In the genomic region with DNA sequence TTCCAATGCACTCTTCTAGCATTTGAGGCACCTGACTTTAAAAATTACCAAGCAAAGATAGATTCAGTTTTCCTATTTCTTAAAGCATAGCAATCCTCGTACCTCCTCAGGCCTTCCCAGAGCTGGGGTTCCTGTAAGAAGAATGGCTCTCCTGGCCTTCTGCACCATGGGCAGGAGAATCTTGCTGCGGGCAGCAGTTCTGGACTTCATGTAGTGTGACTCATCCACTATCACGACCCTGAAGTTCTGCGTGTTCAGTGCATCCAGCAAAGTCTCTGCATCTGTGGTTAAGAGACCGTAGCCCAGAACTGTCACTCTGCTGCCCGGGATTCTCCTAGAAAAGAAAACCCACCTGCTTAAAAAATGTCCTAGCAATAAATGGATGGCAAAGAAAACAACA, we compare ENCODE assay signal across 25 mouse cellular contexts.
DNase-seq lines count a peak whose midpoint lies in the region; ATAC-seq lines count a peak whose summit lies in the region.
"Had no signal": no experiment of that assay in that cellular context is flagged by ENCODE, and none has a peak within 500 bp of the region (broad histone marks: within the 10 kb centered on the region; RNA-seq: fewer than 3 reads in every experiment).

No protein-coding gene starts in this region.

- no peaks in the 10 kb centered on the region for H3K9me3 ChIP-seq in kidney, embryonic 15.5 days (replicated peaks)
- H3K9me3 ChIP-seq: embryonic facial prominence, embryonic 12.5 days; heart, embryonic 10.5 days; hindbrain, embryonic 12.5 days; intestine, embryonic 15.5 days; limb, embryonic 13.5 days; lung, embryonic 15.5 days; midbrain, embryonic 10.5 days; midbrain, embryonic 15.5 days had no signal

- ATAC-seq in kidney, embryonic 15.5 days (replicated peaks; ENCODE audit: low FRiP score): no peak
- ATAC-seq: forebrain, embryonic 14.5 days; hindbrain, postnatal 0 days; intestine, embryonic 15.5 days; midbrain, embryonic 15.5 days had no signal

- no peaks in the 10 kb centered on the region for H3K27me3 ChIP-seq in kidney, embryonic 15.5 days
- H3K27me3 ChIP-seq: embryonic facial prominence, embryonic 12.5 days; hindbrain, embryonic 12.5 days; intestine, embryonic 15.5 days; limb, embryonic 13.5 days; lung, embryonic 15.5 days; midbrain, embryonic 15.5 days had no signal

- H3K4me1 ChIP-seq in kidney, embryonic 15.5 days: no peaks in the 10 kb centered on the region
- H3K4me1 ChIP-seq: embryonic facial prominence, embryonic 12.5 days; heart, embryonic 10.5 days; hindbrain, embryonic 12.5 days; intestine, embryonic 15.5 days; limb, embryonic 13.5 days; lung, embryonic 15.5 days; midbrain, embryonic 10.5 days; midbrain, embryonic 15.5 days had no signal

- H3K4me3 ChIP-seq in kidney, embryonic 15.5 days (replicated peaks): no peak overlapping the region
- H3K4me3 ChIP-seq: embryonic facial prominence, embryonic 12.5 days; heart, embryonic 10.5 days; hindbrain, embryonic 12.5 days; intestine, embryonic 15.5 days; limb, embryonic 13.5 days; lung, embryonic 15.5 days; midbrain, embryonic 10.5 days; midbrain, embryonic 15.5 days had no signal

- H3K4me2 ChIP-seq in kidney, embryonic 15.5 days: no peak overlapping the region
- H3K4me2 ChIP-seq: embryonic facial prominence, embryonic 12.5 days; hindbrain, embryonic 12.5 days; intestine, embryonic 15.5 days; limb, embryonic 13.5 days; liver, embryonic 11.5 days; lung, embryonic 15.5 days; midbrain, embryonic 15.5 days had no signal

- no peaks in the 10 kb centered on the region for H3K36me3 ChIP-seq in kidney, embryonic 15.5 days
- H3K36me3 ChIP-seq: embryonic facial prominence, embryonic 12.5 days; hindbrain, embryonic 12.5 days; intestine, embryonic 15.5 days; limb, embryonic 13.5 days; lung, embryonic 15.5 days; midbrain, embryonic 15.5 days had no signal

- no peak overlapping the region for H3K9ac ChIP-seq in kidney, embryonic 15.5 days
- H3K9ac ChIP-seq: embryonic facial prominence, embryonic 12.5 days; hindbrain, embryonic 12.5 days; intestine, embryonic 15.5 days; limb, embryonic 13.5 days; lung, embryonic 15.5 days; midbrain, embryonic 15.5 days had no signal

- H3K27ac ChIP-seq in kidney, embryonic 15.5 days: 0 out of 2 replicates have a peak overlapping the region, but pooled peaks have one; percentile 22
- H3K27ac ChIP-seq: embryonic facial prominence, embryonic 12.5 days; heart, embryonic 10.5 days; hindbrain, embryonic 12.5 days; hindbrain, postnatal 0 days; intestine, embryonic 15.5 days; limb, embryonic 13.5 days; lung, embryonic 15.5 days; midbrain, embryonic 10.5 days; midbrain, embryonic 15.5 days had no signal

- DNase-seq in kidney, adult 11 months: no peak
- peak; percentile 26 for DNase-seq in adrenal gland, adult 8-10 months
- DNase-seq in adrenal gland, postnatal 14 days: peak; percentile 37
- DNase-seq in kidney, postnatal 36 days: peak; percentile 13 to 17
- no peak for DNase-seq in cerebellum, adult 18-20 months
- DNase-seq: B cell, adult 2 months; cerebellum, adult 11 months; cerebellum, adult 9-11 months; embryo, embryonic 11 days; gastrocnemius, postnatal 14 days; heart, postnatal 36 days; right cerebral cortex, postnatal 4 days; thymus, postnatal 4 days had no signal

- 69% methylated on average over 6 of the region's 6 CpGs for WGBS in kidney, embryonic 15.5 days

Comparison
In these comparisons a context has a peak if more than half of its experiments do, and no peak if none do; other contexts are left out.
1. DNase-seq: peak in adrenal gland, adult 8-10 months (single experiment), adrenal gland, postnatal 14 days (single experiment) and kidney, postnatal 36 days (2 of 2); none in kidney, adult 11 months (single experiment) and cerebellum, adult 18-20 months (0 of 2).